Mouse (Mus musculus) stomach, embryonic 15.5 days (tissue): ENCODE measurements around the gene Asic2. TPM values are rescaled to one million over a fixed set of nuclear protein-coding genes. Genes with fewer than 3 reads are reported as not detected.

Experiments
- ATAC-seq: fragments of 200-750 bp; cut with Nextera tagmentation; 2 replicates; pipeline ENCODE4 v1.8.0; 2017; ENCODE audit warnings: low read depth, moderate number of reproducible peaks, moderate TSS enrichment; ENCODE audit not compliant: insufficient read depth, low FRiP score
- H3K27ac ChIP-seq: fragments of 300-500 bp; sonication (generic); 2 replicates; pipeline ENCODE4 v1.5.1; 2015; ENCODE audit warnings: mild to moderate bottlenecking, inconsistent platforms
- H3K27me3 ChIP-seq: fragments of 300-500 bp; sonication (generic); replicated peaks from 2 replicates; pipeline ENCODE4 v1.6.1; 2015; ENCODE audit warnings: inconsistent platforms
- H3K36me3 ChIP-seq: fragments of 300-500 bp; sonication (generic); 2 replicates; pipeline ENCODE4 v1.6.1; 2015; ENCODE audit warnings: inconsistent platforms
- H3K4me1 ChIP-seq: fragments of 300-500 bp; sonication (generic); 2 replicates; pipeline ENCODE4 v1.6.1; 2015; ENCODE audit warnings: inconsistent platforms
- H3K4me2 ChIP-seq: fragments of 300-500 bp; sonication (generic); 2 replicates; pipeline ENCODE4 v1.6.1; 2015; ENCODE audit warnings: mild to moderate bottlenecking, inconsistent platforms
- H3K4me3 ChIP-seq: fragments of 300-500 bp; sonication (generic); replicated peaks from 2 replicates; pipeline ENCODE4 v1.5.1; 2015; ENCODE audit warnings: inconsistent platforms
- H3K9ac ChIP-seq: fragments of 300-500 bp; sonication (generic); 2 replicates; pipeline ENCODE4 v1.6.1; 2015; ENCODE audit warnings: inconsistent platforms
- H3K9me3 ChIP-seq: fragments of 300-500 bp; sonication (generic); 2 replicates; pipeline ENCODE4 v1.6.1; 2016; ENCODE audit warnings: inconsistent platforms
- WGBS: fragments of 180-500 bp; shearing (Covaris S2); methylation state at CpG from one replicate; pipeline ENCODE4 v1.1.7; 2015; 5-methylcytosine and 5-hydroxymethylcytosine counted together
- polyA plus RNA-seq: library from polyadenylated mRNA; unstranded; fragments of >200 nt; fragmentation: Nextera tagmentation; extraction: Ambion mirVana; gene quantifications from 2 replicates; pipeline ENCODE4 v1.2.1, GENCODE M21; 2015

Asic2 gene
- polyA plus RNA-seq, 1 experiment from 2014 or later, result 0.65 TPM

DNA sequence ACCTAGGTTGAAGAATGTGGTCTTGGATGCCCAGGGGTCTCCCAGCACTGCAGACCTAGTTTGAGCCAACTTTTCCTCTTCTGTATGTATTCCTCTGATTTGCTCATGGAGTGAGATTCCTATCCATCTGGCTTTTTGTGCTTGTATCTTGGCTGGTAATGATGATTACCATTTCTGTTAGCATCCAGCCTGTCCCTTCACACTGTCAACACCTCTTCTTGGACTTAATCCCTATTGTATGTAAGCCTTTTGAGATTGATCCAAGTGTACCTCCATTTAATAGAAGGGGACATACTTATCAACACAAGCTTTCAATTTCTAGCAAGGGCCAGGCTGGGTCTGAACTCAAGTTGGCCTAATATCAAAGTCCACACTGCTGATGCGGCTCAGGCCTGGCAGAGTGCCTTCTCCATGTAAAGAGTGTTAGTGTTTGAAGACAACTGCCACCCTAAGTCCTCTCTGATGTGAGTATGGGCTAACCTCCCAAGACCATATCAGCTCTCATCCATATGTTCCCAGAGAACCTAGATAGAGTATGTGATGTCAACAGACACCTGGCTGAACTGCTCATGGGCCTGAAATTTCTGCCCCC, 479.0 kb downstream of the Asic2 start:
- no peak overlapping the region for H3K4me3 ChIP-seq
- H3K27ac ChIP-seq, result no peak overlapping the region
- no peaks in the 10 kb centered on the region for H3K36me3 ChIP-seq
- 79% methylated on average over 1 of the region's 1 CpGs for WGBS
- ATAC-seq, result no peak
- no peaks in the 10 kb centered on the region for H3K9me3 ChIP-seq
- no peaks in the 10 kb centered on the region for H3K4me1 ChIP-seq
- no peak overlapping the region for H3K9ac ChIP-seq
- H3K27me3 ChIP-seq, result no peaks in the 10 kb centered on the region
- H3K4me2 ChIP-seq, result no peak overlapping the region

DNA sequence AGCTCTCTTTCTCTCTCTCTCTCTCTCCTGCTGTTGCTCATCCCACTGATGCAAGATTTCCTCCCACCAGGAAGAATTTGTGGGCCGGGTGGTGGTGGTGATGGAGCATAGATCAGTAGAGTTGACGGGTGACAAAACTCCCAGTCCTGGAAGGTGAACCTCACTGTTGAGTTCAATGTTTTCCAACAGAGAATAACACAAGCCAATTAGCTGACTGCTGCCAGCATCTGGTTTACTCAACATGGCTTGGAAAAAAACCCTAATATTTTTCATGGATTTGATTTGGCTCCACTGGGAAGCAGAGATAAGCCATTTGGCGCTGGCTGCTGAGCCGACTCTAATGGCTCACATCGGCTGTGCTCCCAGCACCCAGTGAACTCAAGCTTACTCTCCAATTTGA, 479.6 kb downstream of the Asic2 start:
- no peak for ATAC-seq
- no peak overlapping the region for H3K4me2 ChIP-seq
- H3K27me3 ChIP-seq, result no peaks in the 10 kb centered on the region
- H3K4me3 ChIP-seq, result no peak overlapping the region
- no peaks in the 10 kb centered on the region for H3K36me3 ChIP-seq
- no peaks in the 10 kb centered on the region for H3K9me3 ChIP-seq
- H3K9ac ChIP-seq, result no peak overlapping the region
- no peaks in the 10 kb centered on the region for H3K4me1 ChIP-seq
- H3K27ac ChIP-seq, result no peak overlapping the region
- WGBS, result 83% methylated on average over 5 of the region's 5 CpGs

DNA sequence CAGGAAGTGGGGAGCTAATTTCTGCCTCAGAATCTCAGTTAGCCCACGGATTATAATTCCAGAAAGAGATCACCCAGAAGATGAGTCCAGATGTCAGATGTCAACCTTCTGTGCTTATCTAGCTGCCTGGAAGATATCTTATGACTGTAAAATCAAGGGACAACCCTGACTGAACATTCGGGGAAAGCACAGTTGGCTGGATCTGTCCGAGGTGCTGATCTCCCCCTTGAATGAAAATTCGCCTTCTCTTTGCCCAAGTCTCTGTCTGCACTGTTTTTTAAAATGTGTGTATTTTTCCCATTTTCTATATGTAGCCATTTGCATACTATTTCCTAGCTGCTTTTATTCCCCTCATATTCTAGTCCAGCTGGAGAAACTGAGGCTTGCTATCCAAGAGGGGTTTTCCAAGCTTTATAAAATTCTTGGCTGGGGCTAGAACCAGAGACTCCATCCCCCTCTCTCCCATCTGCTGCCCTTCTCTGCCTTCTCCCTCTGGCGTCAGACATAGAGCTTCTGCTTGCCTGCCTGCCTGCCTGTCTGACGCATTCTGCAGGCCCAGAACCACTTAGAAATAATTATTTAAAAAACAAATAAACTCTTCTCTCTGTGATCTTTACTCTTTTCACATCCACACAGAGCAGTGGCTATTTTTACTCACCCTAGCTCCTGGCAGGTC, 481.9 kb downstream of the Asic2 start:
- H3K9ac ChIP-seq, result no peak overlapping the region
- no peaks in the 10 kb centered on the region for H3K27me3 ChIP-seq
- H3K4me1 ChIP-seq, result no peaks in the 10 kb centered on the region
- H3K9me3 ChIP-seq, result no peaks in the 10 kb centered on the region
- H3K36me3 ChIP-seq, result no peaks in the 10 kb centered on the region
- H3K4me3 ChIP-seq, result no peak overlapping the region
- H3K27ac ChIP-seq, result no peak overlapping the region
- no peak overlapping the region for H3K4me2 ChIP-seq
- ATAC-seq, result no peak
- WGBS, result 11% methylated on average over 6 of the region's 6 CpGs

- WGBS, result 28% methylated on average over 2 of the region's 3 CpGs
- no peak overlapping the region for H3K9ac ChIP-seq
Observed at GRCm38 (mm10) chr11:81481198-81481597, 487.1 kb downstream of the Asic2 start.

DNA sequence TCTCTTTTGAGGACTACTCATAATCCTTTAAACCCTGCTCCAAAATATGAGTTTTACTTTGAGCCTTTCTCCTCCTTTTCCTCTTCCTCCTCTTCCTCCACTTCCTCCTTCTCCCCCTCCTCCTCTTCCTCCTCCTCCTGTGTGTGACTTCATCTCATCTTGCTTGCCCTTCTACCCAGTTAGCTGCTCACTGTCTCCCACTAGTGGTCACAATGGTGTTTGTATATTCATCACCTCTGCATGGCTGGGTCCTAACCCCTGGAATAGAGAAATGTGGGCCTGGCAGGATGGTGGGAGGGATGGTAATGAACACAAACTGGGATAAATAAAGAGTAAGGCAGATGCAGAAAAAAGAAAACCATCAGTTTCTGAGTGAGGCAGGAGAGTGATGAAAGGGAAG, 492.0 kb downstream of the Asic2 start:
- H3K9ac ChIP-seq, result no peak overlapping the region
- no peaks in the 10 kb centered on the region for H3K9me3 ChIP-seq
- H3K36me3 ChIP-seq, result no peaks in the 10 kb centered on the region
- H3K27me3 ChIP-seq, result no peaks in the 10 kb centered on the region
- no peak overlapping the region for H3K4me2 ChIP-seq
- no peak overlapping the region for H3K4me3 ChIP-seq
- no peak overlapping the region for H3K27ac ChIP-seq
- H3K4me1 ChIP-seq, result no peaks in the 10 kb centered on the region
- ATAC-seq, result no peak

More at GRCm38 (mm10) chr11:81481198-81481597, 487.1 kb downstream of the Asic2 start:
- no peaks in the 10 kb centered on the region for H3K4me1 ChIP-seq
- ATAC-seq, result no peak
- H3K9me3 ChIP-seq, result no peaks in the 10 kb centered on the region
- H3K36me3 ChIP-seq, result no peaks in the 10 kb centered on the region
- no peak overlapping the region for H3K4me3 ChIP-seq
- H3K4me2 ChIP-seq, result no peak overlapping the region
- no peak overlapping the region for H3K27ac ChIP-seq
- no peaks in the 10 kb centered on the region for H3K27me3 ChIP-seq

- no peaks in the 10 kb centered on the region for H3K4me1 ChIP-seq
- no peak overlapping the region for H3K9ac ChIP-seq
- H3K4me3 ChIP-seq, result no peak overlapping the region
- WGBS, result 79% methylated on average over 2 of the region's 2 CpGs
- ATAC-seq, result no peak
- H3K9me3 ChIP-seq, result no peaks in the 10 kb centered on the region
- H3K27me3 ChIP-seq, result no peaks in the 10 kb centered on the region
- H3K36me3 ChIP-seq, result no peaks in the 10 kb centered on the region
- H3K4me2 ChIP-seq, result no peak overlapping the region
- no peak overlapping the region for H3K27ac ChIP-seq
Observed at GRCm38 (mm10) chr11:81474121-81474520, 494.1 kb downstream of the Asic2 start.

DNA sequence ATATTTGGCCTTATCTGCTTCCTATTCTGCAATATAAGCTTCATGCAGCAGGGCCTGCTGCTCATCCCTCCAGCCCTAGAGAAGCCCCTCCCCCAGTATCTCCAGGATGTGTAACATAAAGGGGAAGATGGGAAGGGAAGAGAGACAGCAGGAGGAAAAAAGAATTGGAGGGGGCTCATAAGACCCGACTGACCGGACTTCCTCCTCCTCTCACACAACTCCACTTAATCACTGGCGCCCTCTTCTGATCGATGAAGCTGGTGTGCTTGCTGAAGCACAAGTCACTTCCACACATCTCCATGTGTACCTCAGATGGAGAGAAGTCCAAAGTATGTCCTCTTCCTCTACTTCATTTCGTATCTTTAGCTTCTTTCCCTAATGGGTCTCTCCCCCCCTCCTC, 506.1 kb downstream of the Asic2 start:
- Histone ChIP-seq H3K4me3 (no peak overlapping the region), H3K4me1 (no peaks in the 10 kb centered on the region), H3K9ac (no peak overlapping the region), H3K27me3 (no peaks in the 10 kb centered on the region), H3K4me2 (no peak overlapping the region), H3K27ac (no peak overlapping the region), H3K9me3 (no peaks in the 10 kb centered on the region), H3K36me3 (no peaks in the 10 kb centered on the region)
- 12% methylated on average over 5 of the region's 5 CpGs for WGBS
- no peak for ATAC-seq

DNA sequence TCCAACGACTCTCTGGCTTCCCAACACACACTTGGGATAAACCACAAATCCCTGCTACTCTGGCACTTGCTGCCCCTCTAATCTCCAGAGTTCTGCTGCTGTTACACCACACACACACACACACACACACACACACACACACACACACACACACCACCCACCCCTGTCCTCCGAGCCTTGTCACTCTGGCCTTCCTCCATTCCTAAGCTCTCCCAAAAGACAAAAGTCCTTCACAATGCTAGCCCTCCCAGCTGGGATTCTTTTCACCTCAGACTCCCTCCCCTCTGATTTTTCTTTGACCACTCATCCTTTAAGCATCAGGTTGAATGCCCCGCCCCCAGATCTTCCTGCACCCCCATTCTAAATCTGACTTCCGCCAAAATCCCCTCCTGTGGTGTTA, 506.5 kb downstream of the Asic2 start:
- 34% methylated on average over 4 of the region's 4 CpGs for WGBS
- no peak overlapping the region for H3K4me2 ChIP-seq
- H3K27me3 ChIP-seq, result no peaks in the 10 kb centered on the region

DNA sequence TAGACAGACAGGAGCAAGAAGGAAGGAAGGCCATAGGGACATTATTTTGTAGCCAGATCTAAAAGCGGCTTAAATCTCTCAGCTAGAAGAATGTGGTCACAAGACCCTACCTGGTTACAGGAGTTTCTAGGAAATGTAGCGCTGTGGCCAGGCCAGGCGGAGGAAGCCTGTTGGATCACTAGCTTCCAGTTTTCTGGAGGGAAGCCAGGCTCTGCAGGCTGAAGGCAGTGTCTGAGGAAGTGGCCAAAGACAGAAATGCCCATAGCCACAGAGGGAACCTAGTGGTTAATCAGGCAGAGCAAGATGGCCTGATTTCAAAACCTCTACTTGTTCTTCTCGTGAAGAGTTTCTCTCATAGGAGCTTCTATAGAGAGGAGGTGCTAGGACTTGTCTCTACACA, 513.3 kb downstream of the Asic2 start:
- H3K36me3 ChIP-seq, result no peaks in the 10 kb centered on the region
- no peaks in the 10 kb centered on the region for H3K9me3 ChIP-seq
- ATAC-seq, result no peak

More for the DNA sequence above, 506.5 kb downstream of the Asic2 start:
- Histone ChIP-seq H3K36me3 (no peaks in the 10 kb centered on the region), H3K9me3 (no peaks in the 10 kb centered on the region), H3K9ac (no peak overlapping the region), H3K4me3 (no peak overlapping the region), H3K4me1 (no peaks in the 10 kb centered on the region), H3K27ac (no peak overlapping the region)
- no peak for ATAC-seq

DNA sequence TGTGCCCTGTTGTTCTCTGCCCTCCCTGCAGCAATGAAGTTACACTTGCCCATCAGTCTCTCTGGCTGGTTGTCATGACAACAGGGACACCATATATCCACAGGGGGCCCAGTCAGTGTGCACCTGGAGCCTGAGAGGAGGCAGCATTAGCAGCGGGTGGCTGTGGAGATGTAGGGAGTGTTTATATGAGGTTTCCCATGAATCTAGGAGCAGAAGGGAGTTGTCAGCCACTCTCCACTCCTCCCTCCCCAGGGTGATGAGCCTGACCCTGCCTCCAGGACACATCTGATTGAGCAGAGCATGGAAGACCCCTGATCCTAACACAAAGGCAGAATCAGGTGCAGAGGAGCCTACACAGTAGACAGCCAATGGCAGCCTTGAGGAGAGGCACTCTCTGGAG, 514.1 kb downstream of the Asic2 start:
- H3K4me1 ChIP-seq, result no peaks in the 10 kb centered on the region
- ATAC-seq, result no peak
- no peaks in the 10 kb centered on the region for H3K9me3 ChIP-seq
- no peak overlapping the region for H3K4me3 ChIP-seq
- 14% methylated on average over 1 of the region's 1 CpGs for WGBS
- H3K9ac ChIP-seq, result no peak overlapping the region
- no peak overlapping the region for H3K4me2 ChIP-seq
- H3K36me3 ChIP-seq, result no peaks in the 10 kb centered on the region
- H3K27ac ChIP-seq, result no peak overlapping the region
- no peaks in the 10 kb centered on the region for H3K27me3 ChIP-seq

More for the DNA sequence above, 513.3 kb downstream of the Asic2 start:
- H3K9ac ChIP-seq, result no peak overlapping the region
- H3K27me3 ChIP-seq, result no peaks in the 10 kb centered on the region
- H3K27ac ChIP-seq, result no peak overlapping the region
- no peaks in the 10 kb centered on the region for H3K4me1 ChIP-seq
- H3K4me2 ChIP-seq, result no peak overlapping the region
- 84% methylated on average over 4 of the region's 4 CpGs for WGBS
- H3K4me3 ChIP-seq, result no peak overlapping the region

DNA sequence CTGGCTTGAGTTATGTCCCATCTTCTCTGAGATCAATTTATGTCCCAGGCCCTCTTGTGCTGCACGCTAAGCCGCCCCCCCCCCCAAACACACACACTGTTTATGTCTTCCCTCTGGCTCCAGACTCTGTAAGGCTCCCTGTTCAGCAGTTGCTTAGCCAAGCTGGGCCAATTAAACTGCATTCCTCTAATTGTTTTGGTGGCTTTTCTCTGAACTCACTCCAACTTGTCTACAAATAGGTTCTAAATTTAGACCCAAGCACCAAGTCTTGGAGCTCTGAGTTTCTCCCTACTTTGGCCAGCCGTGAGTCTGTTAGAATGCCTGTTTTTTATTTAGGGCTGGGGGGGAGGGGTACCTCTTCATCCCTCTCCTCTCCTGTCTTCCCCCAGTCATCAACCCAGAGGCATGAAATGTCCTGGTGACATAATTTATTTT, 519.0 kb downstream of the Asic2 start:
- H3K9ac ChIP-seq, result no peak overlapping the region
- H3K27ac ChIP-seq, result no peak overlapping the region
- 17% methylated on average over 3 of the region's 3 CpGs for WGBS
- ATAC-seq, result peak; percentile 50; the same call in 1 of the 2 replicates
- no peak overlapping the region for H3K4me2 ChIP-seq
- no peaks in the 10 kb centered on the region for H3K27me3 ChIP-seq
- H3K4me1 ChIP-seq, result no peaks in the 10 kb centered on the region
- no peak overlapping the region for H3K4me3 ChIP-seq
- no peaks in the 10 kb centered on the region for H3K9me3 ChIP-seq
- H3K36me3 ChIP-seq, result no peaks in the 10 kb centered on the region

- no peaks in the 10 kb centered on the region for H3K27me3 ChIP-seq
- H3K27ac ChIP-seq, result no peak overlapping the region
- ATAC-seq, result no peak
- no peaks in the 10 kb centered on the region for H3K36me3 ChIP-seq
- no peak overlapping the region for H3K4me2 ChIP-seq
- 58% methylated on average over 1 of the region's 1 CpGs for WGBS
- no peak overlapping the region for H3K4me3 ChIP-seq
- no peak overlapping the region for H3K9ac ChIP-seq
- no peaks in the 10 kb centered on the region for H3K9me3 ChIP-seq
- H3K4me1 ChIP-seq, result no peaks in the 10 kb centered on the region
Observed at GRCm38 (mm10) chr11:81446347-81446746, 521.9 kb downstream of the Asic2 start.
